Mouse (Mus musculus) heart, postnatal 0 days (tissue): Measurements from ENCODE around the gene Ptpn1. TPM values are rescaled to one million over a fixed set of nuclear protein-coding genes. Genes with fewer than 3 reads are reported as not detected.
A peak's percentile ranks its signal among the peaks of the same experiment; 100 is the strongest.

Experiments
- ATAC-seq: fragments of 200-750 bp; cut with Nextera tagmentation; 2 replicates; pipeline ENCODE4 v1.8.0; 2017; ENCODE audit warnings: low read depth, moderate number of reproducible peaks, moderate library complexity; ENCODE audit not compliant: insufficient read depth
- DNase-seq: peaks from one replicate; pipeline ENCODE4 v3.0.0-alpha.2; 2016; ENCODE audit warnings: low spot score
- H3K27ac ChIP-seq: fragments of 300-500 bp; sonication (generic); 2 replicates; pipeline ENCODE4 v1.5.1; 2014; ENCODE audit warnings: low read depth, mild to moderate bottlenecking
- H3K27me3 ChIP-seq: fragments of 300-500 bp; sonication (generic); 2 replicates; pipeline ENCODE4 v1.6.1; 2014; ENCODE audit warnings: low read length, mixed read lengths; ENCODE audit not compliant: control insufficient read depth, insufficient read depth
- H3K36me3 ChIP-seq: fragments of 300-500 bp; sonication (generic); replicated peaks from 2 replicates; pipeline ENCODE4 v1.6.1; 2014; ENCODE audit warnings: low read length, mixed read lengths; ENCODE audit not compliant: control insufficient read depth, insufficient read depth
- H3K4me1 ChIP-seq: fragments of 300-500 bp; sonication (generic); 2 replicates; pipeline ENCODE4 v1.6.1; 2014; ENCODE audit warnings: antibody characterized with exemption; ENCODE audit not compliant: control insufficient read depth, insufficient read depth
- H3K4me2 ChIP-seq: fragments of 300-500 bp; sonication (generic); 2 replicates; pipeline ENCODE4 v1.6.1; 2014; ENCODE audit warnings: low read depth, mild to moderate bottlenecking, low read length, moderate library complexity
- H3K4me3 ChIP-seq: fragments of 300-500 bp; sonication (generic); 2 replicates; pipeline ENCODE4 v1.5.1; 2014; ENCODE audit warnings: low read depth, low read length
- H3K9ac ChIP-seq: fragments of 300-500 bp; sonication (generic); replicated peaks from 2 replicates; pipeline ENCODE4 v1.6.1; 2014; ENCODE audit warnings: low read depth, low read length, mixed read lengths
- H3K9me3 ChIP-seq: fragments of 300-500 bp; sonication (generic); replicated peaks from 2 replicates; pipeline ENCODE4 v1.6.1; 2016; ENCODE audit warnings: low read length; ENCODE audit not compliant: control insufficient read depth
- CTCF ChIP-seq: IDR thresholded peaks from 2 replicates; pipeline ENCODE4 v1.5.1; 2016; ENCODE audit warnings: antibody characterized with exemption, control low read depth, low read depth
- EP300 ChIP-seq: IDR thresholded peaks from 2 replicates; pipeline ENCODE4 v1.6.1; 2016; ENCODE audit warnings: antibody characterized with exemption, low read depth
- WGBS: fragments of 180-500 bp; shearing (Covaris S2); extraction: QIAGEN DNeasy Blood & Tissue Kit; methylation state at CpG from one replicate; pipeline ENCODE4 v1.1.7; 2014; 5-methylcytosine and 5-hydroxymethylcytosine counted together
- polyA plus RNA-seq: library from polyadenylated mRNA; unstranded; fragments of >200 nt; fragmentation: Nextera tagmentation; extraction: Ambion mirVana; gene quantifications from 2 replicates; pipeline ENCODE4 v1.2.1, GENCODE M21; 2015
- total RNA-seq: library from RNA; depleted of rRNA; stranded (reverse); fragments of >200 nt; gene quantifications from 2 replicates; pipeline ENCODE4 v1.2.3, GENCODE M21; 2014; ENCODE audit warnings: low replicate concordance

The Ptpn1 gene
- total and polyA plus RNA-seq, 2 experiments from 2014 or later = 22.0 to 37.9 TPM

DNA sequence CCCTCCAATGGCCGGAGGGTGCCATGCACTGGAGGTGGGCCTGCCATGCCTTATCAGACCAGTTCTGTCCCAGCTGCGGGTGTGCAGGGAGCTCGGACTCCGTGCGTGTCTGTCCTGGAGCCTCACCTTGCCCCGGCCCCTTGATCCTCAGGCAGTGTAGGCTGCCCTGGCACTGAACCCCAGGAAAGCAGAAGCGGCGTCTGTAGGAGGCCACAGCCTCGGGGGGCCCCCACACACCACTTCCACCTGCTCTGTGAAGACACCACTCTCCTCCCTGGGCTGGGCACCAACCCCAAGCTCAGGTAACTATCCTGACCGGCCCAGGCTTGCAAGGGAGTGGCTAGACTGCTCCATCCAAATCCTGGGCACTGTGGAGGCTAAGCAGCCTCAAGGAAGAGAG lies 48.5 kb downstream of the Ptpn1 start:
- DNase-seq = no peak
- no peak overlapping the region for H3K4me3 ChIP-seq
- no peak overlapping the region for H3K4me2 ChIP-seq
- no peak for ATAC-seq
- H3K4me1 ChIP-seq = no peaks in the 10 kb centered on the region
- H3K9ac ChIP-seq = no peak overlapping the region
- TF ChIP-seq CTCF (no peak), EP300 (no peak)
- no peak overlapping the region for H3K27ac ChIP-seq
- no peaks in the 10 kb centered on the region for H3K9me3 ChIP-seq
- peaks cover 26% of the 10 kb centered on the region for H3K36me3 ChIP-seq
- 79% methylated on average over 10 of the region's 10 CpGs for WGBS
- no peaks in the 10 kb centered on the region for H3K27me3 ChIP-seq

DNA sequence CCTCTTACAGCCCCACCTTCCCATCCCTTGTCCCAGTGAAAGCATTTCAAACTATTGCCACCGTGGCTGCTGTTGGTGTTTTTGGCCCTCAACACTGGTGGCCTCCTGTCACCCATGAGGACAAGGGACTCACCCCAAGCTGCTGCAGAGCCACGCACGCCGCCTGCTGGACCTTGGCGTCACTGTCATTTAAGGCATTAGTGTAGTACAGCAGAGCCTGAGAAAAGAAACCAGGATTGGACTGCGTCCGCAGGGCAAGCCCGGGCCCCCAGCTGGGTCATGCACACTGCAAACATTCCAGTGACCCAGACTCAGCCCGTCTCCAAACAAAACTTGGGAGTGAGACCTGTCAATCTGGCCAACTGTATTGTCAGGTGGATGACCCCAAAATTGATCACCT lies 50.8 kb downstream of the Ptpn1 start:
- H3K9ac ChIP-seq = no peak overlapping the region
- TF ChIP-seq EP300 (no peak), CTCF (peak; percentile 50)
- ATAC-seq = no peak
- 68% methylated on average over 9 of the region's 9 CpGs for WGBS
- no peaks in the 10 kb centered on the region; the same call in 1 of the 2 replicates for H3K27me3 ChIP-seq
- peaks cover 5% of the 10 kb centered on the region for H3K36me3 ChIP-seq
- 0 out of 2 replicates have a peak, but pooled peaks cover 4% of the 10 kb centered on the region for H3K4me1 ChIP-seq
- H3K27ac ChIP-seq = no peak overlapping the region
- no peak for DNase-seq
- no peaks in the 10 kb centered on the region for H3K9me3 ChIP-seq
- H3K4me3 ChIP-seq = no peak overlapping the region
- no peak overlapping the region for H3K4me2 ChIP-seq

DNA sequence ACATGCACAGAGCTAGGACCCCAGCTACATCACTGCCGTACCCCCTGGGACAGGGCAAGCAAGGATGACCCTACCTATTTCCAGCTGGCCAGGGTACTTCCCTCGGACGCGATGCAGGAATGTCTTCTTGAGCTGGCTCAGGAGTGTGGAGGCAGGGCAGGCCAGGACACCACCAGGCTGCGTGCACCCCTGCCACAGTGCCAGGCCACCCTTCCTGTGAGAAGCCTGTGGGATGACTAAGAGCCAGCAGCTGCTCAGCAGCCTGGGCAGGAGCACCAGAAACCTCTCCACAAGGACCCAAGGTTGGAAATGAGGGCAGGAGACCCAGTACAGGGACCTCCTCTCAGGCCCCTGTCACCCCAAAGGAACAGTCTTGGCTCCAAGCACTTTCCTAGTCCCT lies 52.5 kb downstream of the Ptpn1 start:
- DNase-seq (no peak), ATAC-seq (no peak)
- Histone ChIP-seq H3K9me3 (no peaks in the 10 kb centered on the region), H3K4me3 (no peak overlapping the region), H3K4me1 (peaks cover 10% of the 10 kb centered on the region), H3K36me3 (no peaks in the 10 kb centered on the region), H3K9ac (no peak overlapping the region), H3K27me3 (no peaks in the 10 kb centered on the region; the same call in 1 of the 2 replicates), H3K4me2 (no peak overlapping the region), H3K27ac (no peak overlapping the region)
- no peak for TF ChIP-seq CTCF
- TF ChIP-seq EP300 = no peak
- 89% methylated on average over 5 of the region's 5 CpGs for WGBS

DNA sequence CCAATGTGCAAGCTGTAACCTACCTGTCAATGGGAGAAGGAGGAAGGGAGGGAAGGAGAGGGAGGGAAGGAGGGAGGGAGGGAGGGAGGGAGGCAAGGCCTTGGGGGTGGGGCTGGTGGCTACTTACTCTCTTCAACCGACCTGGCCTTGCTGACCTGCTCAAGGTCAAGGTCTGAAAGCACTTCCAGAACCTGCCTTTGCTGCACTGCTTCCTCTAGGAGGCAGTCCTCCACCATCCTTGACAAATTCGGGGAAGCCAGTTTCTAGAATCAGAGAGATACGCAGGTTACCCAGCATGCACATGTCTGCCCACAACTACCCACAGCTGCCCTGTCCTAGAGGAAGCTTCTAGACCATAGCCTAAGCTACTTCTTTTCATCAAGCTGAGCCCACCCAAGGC lies 53.1 kb downstream of the Ptpn1 start:
- H3K27me3 ChIP-seq = no peaks in the 10 kb centered on the region; the same call in 1 of the 2 replicates
- no peak overlapping the region for H3K4me3 ChIP-seq
- ATAC-seq = no peak
- 48% methylated on average over 3 of the region's 3 CpGs for WGBS
- TF ChIP-seq CTCF (peak; percentile 26; the same call in 1 of the 2 replicates), EP300 (no peak)
- no peaks in the 10 kb centered on the region for H3K36me3 ChIP-seq
- no peak for DNase-seq
- H3K9ac ChIP-seq = no peak overlapping the region
- H3K4me1 ChIP-seq = peaks cover 14% of the 10 kb centered on the region
- no peaks in the 10 kb centered on the region for H3K9me3 ChIP-seq
- no peak overlapping the region for H3K4me2 ChIP-seq
- no peak overlapping the region for H3K27ac ChIP-seq

DNA sequence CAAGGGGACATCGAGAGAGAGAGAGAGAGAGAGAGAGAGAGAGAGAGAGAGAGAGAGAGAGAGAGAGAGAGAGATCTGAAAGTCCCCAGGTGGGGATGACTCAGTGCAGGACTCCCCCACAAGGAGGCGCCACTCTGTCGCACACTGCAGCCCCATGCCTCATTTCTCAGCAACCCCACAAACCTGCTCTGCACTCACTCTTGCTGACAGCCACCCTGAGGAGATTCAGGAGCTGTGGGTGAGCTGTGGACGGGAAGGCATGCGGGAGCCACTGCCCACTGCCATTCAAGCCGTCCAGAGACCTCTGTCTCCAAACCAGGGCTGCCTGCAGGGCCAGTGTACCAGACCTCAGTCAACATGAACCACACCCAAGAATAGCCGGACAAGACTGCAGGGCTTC lies 54.9 kb downstream of the Ptpn1 start:
- Histone ChIP-seq H3K27me3 (no peaks in the 10 kb centered on the region; the same call in 1 of the 2 replicates), H3K4me2 (no peak overlapping the region), H3K9me3 (no peaks in the 10 kb centered on the region), H3K36me3 (no peaks in the 10 kb centered on the region), H3K27ac (no peak overlapping the region), H3K4me1 (peaks cover 14% of the 10 kb centered on the region), H3K9ac (no peak overlapping the region), H3K4me3 (no peak overlapping the region)
- ATAC-seq = peak; percentile 18; the same call in 1 of the 2 replicates
- DNase-seq = peak; percentile 33
- no peak for TF ChIP-seq EP300
- TF ChIP-seq CTCF = peak; percentile 54
- 9% methylated on average over 6 of the region's 7 CpGs for WGBS

DNA sequence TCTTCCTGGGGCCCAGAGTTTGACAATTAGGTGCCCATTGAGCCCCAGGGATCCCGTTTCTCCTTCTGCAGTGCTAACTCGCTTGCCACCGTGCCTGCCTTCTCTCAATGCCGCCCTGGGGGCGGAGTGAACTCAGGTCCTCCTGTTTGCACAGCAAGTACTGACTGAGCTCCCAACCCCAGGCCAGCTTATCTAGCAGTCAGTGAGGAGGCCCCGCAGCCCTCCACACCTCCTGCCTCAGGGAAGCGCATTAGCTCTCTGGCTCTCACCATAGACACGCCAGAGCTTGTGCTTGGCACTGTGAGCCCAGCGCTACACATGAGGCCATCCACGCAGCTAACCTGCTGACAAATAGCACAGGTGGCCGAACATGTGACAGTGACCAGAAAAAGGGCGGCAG lies 55.8 kb downstream of the Ptpn1 start:
- no peak for DNase-seq
- Histone ChIP-seq H3K4me2 (no peak overlapping the region), H3K27ac (no peak overlapping the region), H3K4me3 (no peak overlapping the region), H3K9me3 (no peaks in the 10 kb centered on the region), H3K9ac (no peak overlapping the region), H3K36me3 (no peaks in the 10 kb centered on the region), H3K4me1 (peaks cover 14% of the 10 kb centered on the region), H3K27me3 (no peaks in the 10 kb centered on the region; the same call in 1 of the 2 replicates)
- ATAC-seq = no peak
- TF ChIP-seq EP300 (no peak), CTCF (no peak)
- WGBS = 35% methylated on average over 12 of the region's 12 CpGs
